Mouse (Mus musculus) cortical plate, adult 2 months (tissue): ENCODE measurements around the gene Plekha8. TPM values are rescaled to one million over a fixed set of nuclear protein-coding genes. Genes with fewer than 3 reads are reported as not detected.

Experiments
- H3K27ac ChIP-seq: fragments of 200-500 bp; 2 replicates; pipeline ENCODE4 v1.5.1; 2012; ENCODE audit warnings: low read length, control low read depth, inconsistent platforms; ENCODE audit not compliant: insufficient read depth
- H3K4me1 ChIP-seq: fragments of 200-500 bp; 2 replicates; pipeline ENCODE4 v1.6.1; 2011; ENCODE audit warnings: low read length; ENCODE audit not compliant: control insufficient read depth, insufficient read depth
- H3K4me3 ChIP-seq: fragments of 200-500 bp; 2 replicates; pipeline ENCODE4 v1.5.1; 2011; ENCODE audit warnings: mild to moderate bottlenecking, low read length, control low read depth; ENCODE audit not compliant: insufficient read depth
- CTCF ChIP-seq: fragments of 200-500 bp; IDR thresholded peaks from 2 replicates; pipeline ENCODE4 v1.5.1; 2011; ENCODE audit warnings: mild to moderate bottlenecking, control low read depth, low read length; ENCODE audit not compliant: insufficient read depth; ENCODE audit errors: extremely low read depth
- POLR2A ChIP-seq: fragments of 200-500 bp; IDR thresholded peaks from 2 replicates; pipeline ENCODE4 v1.6.1; 2011; ENCODE audit warnings: mild to moderate bottlenecking, low read length, control low read depth; ENCODE audit not compliant: insufficient read depth; ENCODE audit errors: extremely low read depth
- polyA plus RNA-seq: library from polyadenylated mRNA; depleted of rRNA; stranded (reverse); fragments of >200 nt; gene quantifications from 2 replicates; pipeline ENCODE4 v1.2.3, GENCODE M21; 2012

Plekha8 gene
- polyA plus RNA-seq, 1 experiment, result 7.8 TPM

DNA sequence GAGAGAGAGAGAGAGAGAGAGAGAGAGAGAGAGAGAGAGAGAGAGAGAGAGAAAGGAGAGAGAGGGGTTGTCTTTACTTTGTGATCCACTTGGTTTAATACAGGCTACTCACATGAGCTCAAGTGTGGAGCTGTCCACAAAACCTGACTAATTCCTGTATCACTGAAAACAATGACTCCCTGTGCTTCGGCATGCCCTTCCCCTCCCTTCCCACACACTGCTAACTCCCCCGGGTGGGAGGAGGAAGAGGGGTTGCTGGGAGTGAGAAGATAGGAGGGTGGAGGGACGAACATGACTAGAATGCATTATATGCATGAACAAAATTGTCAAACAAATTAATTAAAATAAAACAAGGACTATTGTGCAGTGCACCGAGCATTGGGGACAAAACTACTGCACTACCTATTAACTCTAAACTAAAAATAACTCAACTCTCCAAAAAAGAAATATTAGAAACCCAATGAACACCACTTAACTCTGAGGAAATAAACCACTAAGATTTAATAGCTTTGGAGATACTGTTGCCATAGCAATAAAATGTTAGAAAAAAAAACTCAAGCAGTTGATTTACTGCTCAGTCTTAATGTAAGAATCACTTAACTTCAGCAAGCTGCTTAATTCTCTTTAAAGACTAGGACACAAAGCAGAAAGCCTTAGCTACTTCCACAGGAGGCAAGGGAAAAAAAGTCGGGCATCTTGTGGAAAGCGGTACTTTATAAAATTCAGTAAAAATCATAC is 21.5 kb upstream of the Plekha8 start:
- Histone ChIP-seq H3K27ac (no peak overlapping the region), H3K4me3 (no peak overlapping the region), H3K4me1 (peaks cover 2% of the 10 kb centered on the region; the same call in 1 of the 2 replicates)
- no peak for TF ChIP-seq POLR2A
- TF ChIP-seq CTCF, result no peak

DNA sequence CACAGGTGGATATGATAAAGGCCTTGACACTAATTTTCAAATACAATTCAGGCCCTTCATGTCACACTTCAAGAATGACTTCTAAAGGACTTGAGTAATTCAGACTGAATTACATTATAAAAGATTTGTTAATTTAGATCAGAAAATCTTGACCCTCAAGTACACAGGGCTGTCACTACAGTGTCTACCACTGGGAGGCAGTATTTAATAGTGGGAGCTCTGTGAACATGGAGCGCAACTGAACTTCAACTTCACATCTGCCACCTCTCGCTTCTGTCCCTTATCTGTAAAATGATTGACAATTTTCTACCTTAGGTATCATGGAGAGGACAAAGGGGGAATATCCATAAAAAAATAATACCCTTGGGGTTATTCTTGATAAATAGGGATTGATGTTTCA is 8.7 kb upstream of the Plekha8 start:
- Histone ChIP-seq H3K4me1 (no peaks in the 10 kb centered on the region), H3K4me3 (no peak overlapping the region), H3K27ac (no peak overlapping the region)
- TF ChIP-seq POLR2A (no peak), CTCF (peak; percentile 65; the same call in 1 of the 2 replicates)

DNA sequence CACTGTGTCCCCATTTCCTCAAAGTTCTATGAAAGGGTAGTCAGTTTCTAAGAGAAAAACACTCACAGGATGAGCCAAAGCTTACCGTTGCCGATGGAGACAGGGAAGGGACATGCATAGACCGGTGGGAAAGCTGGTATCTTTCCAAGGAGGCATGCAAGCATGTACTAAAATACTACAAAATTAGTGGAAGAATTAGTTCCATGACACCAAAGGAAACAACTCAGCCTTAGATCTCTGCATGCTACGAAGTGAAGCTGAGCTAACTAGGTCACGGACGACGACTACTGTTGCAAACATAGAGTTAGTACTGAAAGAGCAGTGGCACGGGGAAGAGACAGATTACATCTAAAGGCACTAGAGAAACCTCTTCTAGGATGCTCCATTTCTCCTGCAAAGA is 8.0 kb upstream of the Plekha8 start:
- Histone ChIP-seq H3K4me3 (no peak overlapping the region), H3K27ac (no peak overlapping the region), H3K4me1 (0 out of 2 replicates have a peak, but pooled peaks cover 1% of the 10 kb centered on the region)
- TF ChIP-seq CTCF, result no peak
- TF ChIP-seq POLR2A, result no peak

DNA sequence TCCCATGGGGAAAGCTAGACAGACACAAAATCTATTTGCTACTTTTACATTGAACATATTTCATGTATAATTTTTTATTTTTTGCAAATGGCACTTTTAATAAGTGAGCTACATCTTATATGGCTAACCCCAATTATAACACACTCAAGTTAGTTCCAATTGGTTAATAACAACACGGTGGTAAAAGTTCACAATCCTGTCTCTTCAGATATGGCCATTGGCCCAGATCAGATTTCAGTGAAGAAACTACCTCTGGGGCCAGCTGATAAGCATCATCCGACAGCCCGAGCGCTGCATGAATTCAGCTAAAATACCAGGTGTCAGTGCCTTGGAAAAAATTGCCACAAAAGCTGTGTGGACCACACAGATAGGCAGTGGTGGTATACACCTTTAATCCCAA is 7.2 kb upstream of the Plekha8 start:
- Histone ChIP-seq H3K27ac (no peak overlapping the region), H3K4me3 (no peak overlapping the region), H3K4me1 (0 out of 2 replicates have a peak, but pooled peaks cover 1% of the 10 kb centered on the region)
- TF ChIP-seq CTCF, result no peak
- TF ChIP-seq POLR2A, result no peak

DNA sequence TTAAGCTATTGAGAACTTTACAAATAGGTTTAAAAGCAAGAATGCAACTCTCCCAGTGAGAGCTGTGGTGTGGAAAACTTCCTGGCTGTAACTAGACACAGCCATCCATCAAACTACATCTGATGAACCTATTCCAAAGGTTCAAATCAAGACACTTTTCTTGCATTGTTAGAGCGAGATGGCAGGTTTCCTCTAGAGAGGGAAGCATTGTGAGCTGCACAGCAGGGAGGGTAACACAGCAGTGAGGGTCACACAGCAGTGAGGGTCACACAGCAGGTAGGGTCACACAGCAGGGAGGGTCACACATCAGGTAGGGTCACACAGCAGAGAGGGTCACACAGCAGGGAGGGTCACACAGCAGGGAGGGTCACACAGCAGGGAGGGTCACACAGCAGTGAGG is 6.7 kb upstream of the Plekha8 start:
- Histone ChIP-seq H3K4me3 (no peak overlapping the region), H3K4me1 (0 out of 2 replicates have a peak, but pooled peaks cover 1% of the 10 kb centered on the region), H3K27ac (no peak overlapping the region)
- TF ChIP-seq CTCF (no peak), POLR2A (no peak)

DNA sequence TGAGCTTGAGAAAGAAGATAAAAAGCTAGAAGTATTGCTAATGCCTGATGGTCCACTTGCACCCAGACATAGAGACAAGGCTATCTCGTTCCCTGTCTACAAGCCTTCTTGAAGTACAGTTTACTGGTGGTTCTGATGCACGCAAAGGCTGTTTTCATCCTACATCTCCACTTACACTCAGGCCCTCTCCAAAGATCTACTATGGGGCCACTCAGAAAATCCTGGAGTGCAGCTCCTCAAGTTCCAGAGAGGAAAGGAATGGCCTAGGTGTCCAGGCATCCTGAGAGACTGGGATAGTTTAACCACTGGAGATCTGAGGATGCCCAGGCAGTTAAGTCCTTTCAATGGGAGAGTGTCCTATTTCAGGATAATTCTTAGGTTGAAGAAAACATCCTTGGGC is 4.2 kb upstream of the Plekha8 start:
- no peak overlapping the region for H3K27ac ChIP-seq

DNA sequence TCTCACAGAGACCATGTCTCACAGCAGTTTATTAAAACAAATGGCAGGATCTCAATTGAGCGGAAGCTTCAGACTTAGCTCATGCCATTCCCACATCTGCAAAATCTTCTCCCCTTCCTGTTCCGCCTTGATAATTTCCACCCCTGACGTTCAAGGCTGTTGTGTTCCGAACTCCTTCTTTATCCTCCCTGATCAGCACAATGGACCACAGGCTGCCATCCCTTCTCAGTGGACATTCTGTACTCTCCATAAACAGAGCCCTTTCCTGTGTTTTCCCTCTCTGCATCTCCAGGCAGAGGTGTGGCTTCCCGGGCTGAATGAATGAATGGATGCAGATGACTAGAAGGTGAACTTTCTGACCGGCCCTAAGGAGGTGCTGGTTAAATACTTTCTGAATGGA is 3.1 kb upstream of the Plekha8 start:
- no peak for TF ChIP-seq POLR2A
- TF ChIP-seq CTCF, result no peak
- Histone ChIP-seq H3K4me1 (peaks cover 5% of the 10 kb centered on the region; the same call in 1 of the 2 replicates), H3K4me3 (peak overlapping the region; percentile 27; the same call in 1 of the 2 replicates), H3K27ac (no peak overlapping the region)

More for the DNA sequence above, 4.2 kb upstream of the Plekha8 start:
- TF ChIP-seq POLR2A (no peak), CTCF (no peak)
- Histone ChIP-seq H3K4me3 (no peak overlapping the region), H3K4me1 (0 out of 2 replicates have a peak, but pooled peaks cover 1% of the 10 kb centered on the region)

DNA sequence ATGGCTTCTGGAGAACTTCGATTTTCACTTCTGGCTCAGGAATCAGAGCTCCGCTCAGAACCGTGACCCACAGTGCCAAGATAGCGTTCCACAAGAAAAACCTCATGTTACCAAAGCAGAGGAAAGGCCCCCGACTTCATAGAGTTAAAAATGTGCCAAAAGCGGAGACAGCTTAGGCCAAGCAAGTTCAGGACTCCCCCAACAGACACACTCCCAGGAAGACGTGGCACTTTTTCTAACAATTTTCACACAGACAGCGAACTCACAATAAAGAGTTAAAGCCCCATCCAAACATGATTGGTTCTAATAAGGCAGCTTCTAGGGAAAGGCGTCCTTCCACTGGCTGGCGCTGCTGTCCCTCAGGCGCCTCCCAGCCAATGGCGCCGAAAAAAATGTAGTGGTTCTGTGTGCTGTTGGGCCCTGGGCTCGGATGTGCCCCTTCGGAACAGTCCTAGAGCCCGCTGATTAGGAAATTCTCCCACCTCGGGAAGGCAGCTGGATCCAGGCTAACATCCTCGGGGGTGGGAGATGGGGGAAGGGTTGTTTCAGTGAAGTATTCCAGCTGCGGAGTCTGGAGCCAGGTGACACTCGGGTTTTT is 1.9 kb upstream of the Plekha8 start:
- Histone ChIP-seq H3K27ac (peak overlapping the region; percentile 40; the same call in 1 of the 2 replicates), H3K4me3 (peak overlapping the region; percentile 61), H3K4me1 (peaks cover 6% of the 10 kb centered on the region; the same call in 1 of the 2 replicates)
- TF ChIP-seq POLR2A, result peak; percentile 75; the same call in 1 of the 2 replicates
- no peak for TF ChIP-seq CTCF

DNA sequence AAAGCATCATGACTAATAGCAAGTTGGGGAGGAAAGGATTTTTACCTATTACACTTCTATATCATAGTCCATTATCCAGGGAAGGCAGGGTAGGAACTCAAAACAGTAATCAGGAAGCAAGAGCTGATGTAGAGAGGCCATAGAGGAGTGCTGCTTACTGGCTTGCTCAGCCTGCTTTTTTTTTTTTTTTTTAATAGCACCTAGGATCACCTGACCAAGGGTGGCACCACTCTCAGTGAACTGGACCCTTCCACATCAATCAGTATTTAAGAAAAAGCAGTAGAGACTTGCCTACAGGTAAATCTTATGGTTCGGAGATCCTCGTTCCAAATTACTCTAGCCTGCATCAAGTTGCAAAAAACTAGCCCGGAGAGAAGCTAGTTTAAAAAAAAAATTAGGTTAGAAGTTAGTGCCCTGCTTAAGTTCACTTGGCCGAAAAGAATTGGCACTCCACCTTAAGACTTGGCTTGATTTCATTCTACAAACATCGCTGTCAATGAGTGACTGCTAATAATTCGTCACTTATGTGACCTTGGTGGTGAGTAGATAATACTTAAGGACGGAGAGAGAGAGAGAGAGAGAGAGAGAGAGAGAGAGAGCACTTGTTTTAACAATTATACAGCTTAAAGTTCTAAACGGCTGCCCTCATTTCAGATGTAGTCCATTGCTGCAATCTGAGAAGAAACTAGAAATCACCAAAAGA is 994 bp upstream of the Plekha8 start:
- Histone ChIP-seq H3K4me3 (no peak overlapping the region; the same call in 1 of the 2 replicates), H3K4me1 (peaks cover 6% of the 10 kb centered on the region; the same call in 1 of the 2 replicates), H3K27ac (no peak overlapping the region)
- TF ChIP-seq CTCF (no peak), POLR2A (no peak)

DNA sequence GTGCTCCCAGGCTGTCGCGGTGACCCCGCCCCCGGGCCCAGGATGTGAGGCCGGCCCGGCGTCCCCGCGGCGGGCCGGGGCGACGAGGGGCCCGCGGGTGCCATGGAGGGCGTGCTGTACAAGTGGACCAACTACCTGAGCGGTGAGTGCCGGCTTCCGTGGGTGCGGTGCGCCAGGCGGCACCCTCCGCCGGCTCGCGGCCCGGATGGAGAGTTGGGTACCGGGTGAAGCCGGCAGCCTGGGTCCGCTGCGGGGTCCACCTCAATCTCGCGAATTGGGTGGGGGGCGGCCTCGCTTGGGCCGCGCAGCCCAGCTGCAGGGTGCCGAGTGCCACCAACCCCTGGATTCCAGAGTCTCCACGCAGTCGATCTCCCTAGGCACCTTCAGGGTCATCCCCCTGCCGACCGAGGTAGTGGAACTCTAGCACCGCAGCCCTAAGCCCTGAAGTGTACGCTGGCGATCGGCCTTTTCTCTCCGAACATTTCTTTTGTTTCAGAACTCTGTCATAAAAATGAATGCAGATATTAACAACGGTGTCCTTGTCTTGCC is 493 bp downstream of the Plekha8 start:
- TF ChIP-seq POLR2A, result no peak
- TF ChIP-seq CTCF, result no peak
- Histone ChIP-seq H3K4me1 (peaks cover 6% of the 10 kb centered on the region; the same call in 1 of the 2 replicates), H3K27ac (peak overlapping the region; percentile 61; the same call in 1 of the 2 replicates), H3K4me3 (peak overlapping the region; percentile 45)
